Mouse (Mus musculus) cerebellum, adult 2 months (tissue): ENCODE measurements around the gene Csnk1d.

Experiments used
- CTCF ChIP-seq: fragments of 200-500 bp; IDR thresholded peaks from 2 replicates; pipeline ENCODE4 v1.5.1; 2011; ENCODE audit warnings: low read depth, mild to moderate bottlenecking, control low read depth, low read length, moderate library complexity, borderline replicate concordance; ENCODE audit not compliant: insufficient read depth
- POLR2A ChIP-seq: fragments of 200-500 bp; IDR thresholded peaks from 2 replicates; pipeline ENCODE4 v1.6.1; 2011; ENCODE audit warnings: low read length, control low read depth, borderline replicate concordance; ENCODE audit not compliant: insufficient read depth

DNA sequence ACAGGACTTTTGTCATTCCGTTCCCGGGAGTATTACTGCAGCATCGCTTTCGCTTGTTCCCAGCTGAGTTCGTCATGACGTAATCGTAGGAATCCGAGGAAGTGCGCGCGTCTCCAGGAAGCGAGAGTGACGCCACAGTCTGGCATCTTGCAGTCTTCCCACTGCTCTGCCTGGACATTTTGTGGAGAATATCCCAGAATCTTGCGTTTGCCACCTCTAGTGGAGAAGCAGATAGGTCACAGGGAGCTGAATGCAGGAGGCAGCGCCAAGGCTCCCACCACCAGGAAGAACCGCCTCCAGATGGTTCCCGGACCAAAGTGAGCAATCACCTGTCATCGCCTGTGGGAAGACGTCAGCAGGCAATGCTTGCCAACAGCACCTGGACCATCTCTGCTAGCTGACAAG lies 23.8 kb upstream of the Csnk1d start:
- no peak for TF ChIP-seq CTCF
- TF ChIP-seq POLR2A = peak; percentile 34; the same call in 1 of the 2 replicates
